Mouse (Mus musculus) kidney, embryonic 16.5 days (tissue): ENCODE data around the gene B4galt1. TPM values are rescaled to one million over a fixed set of nuclear protein-coding genes. Genes with fewer than 3 reads are reported as not detected.
A peak's percentile ranks its signal among the peaks of the same experiment; 100 is the strongest.

Experiments
- ATAC-seq: fragments of 200-750 bp; cut with Nextera tagmentation; 2 replicates; pipeline ENCODE4 v1.8.0; 2017; ENCODE audit warnings: moderate TSS enrichment; ENCODE audit not compliant: low FRiP score, low TSS enrichment
- H3K27ac ChIP-seq: fragments of 300-500 bp; sonication (generic); 2 replicates; pipeline ENCODE4 v1.5.1; 2014; ENCODE audit warnings: low read length
- H3K27me3 ChIP-seq: fragments of 300-500 bp; sonication (generic); 2 replicates; pipeline ENCODE4 v1.6.1; 2014; ENCODE audit warnings: low read length, control low read depth, mixed read lengths; ENCODE audit not compliant: insufficient read depth
- H3K36me3 ChIP-seq: fragments of 300-500 bp; sonication (generic); 2 replicates; pipeline ENCODE4 v1.6.1; 2014; ENCODE audit warnings: low read length, control low read depth, mixed read lengths; ENCODE audit not compliant: insufficient read depth
- H3K4me1 ChIP-seq: fragments of 300-500 bp; sonication (generic); 2 replicates; pipeline ENCODE4 v1.6.1; 2014; ENCODE audit warnings: low read length, control low read depth, mixed read lengths; ENCODE audit not compliant: insufficient read depth
- H3K4me2 ChIP-seq: fragments of 300-500 bp; sonication (generic); replicated peaks from 2 replicates; pipeline ENCODE4 v1.6.1; 2014; ENCODE audit warnings: low read depth, low read length
- H3K4me3 ChIP-seq: fragments of 300-500 bp; sonication (generic); 2 replicates; pipeline ENCODE4 v1.5.1; 2014; ENCODE audit warnings: mild to moderate bottlenecking, low read length
- H3K9ac ChIP-seq: fragments of 300-500 bp; sonication (generic); replicated peaks from 2 replicates; pipeline ENCODE4 v1.6.1; 2014; ENCODE audit warnings: low read length
- H3K9me3 ChIP-seq: fragments of 300-500 bp; sonication (generic); 2 replicates; pipeline ENCODE4 v1.6.1; 2016; ENCODE audit warnings: low read length, control low read depth
- WGBS: fragments of 180-500 bp; shearing (Covaris S2); extraction: QIAGEN DNeasy Blood & Tissue Kit; methylation state at CpG from one replicate; pipeline ENCODE4 v1.1.7; 2014; 5-methylcytosine and 5-hydroxymethylcytosine counted together
- polyA plus RNA-seq: library from polyadenylated mRNA; unstranded; fragments of >200 nt; fragmentation: Nextera tagmentation; extraction: Ambion mirVana; gene quantifications from 2 replicates; pipeline ENCODE4 v1.2.1, GENCODE M21; 2015

Gene B4galt1
- polyA plus RNA-seq, 1 experiment from 2014 or later, result 47.5 TPM

- no peak overlapping the region for H3K9ac ChIP-seq
These were observed 19.5 kb downstream of the B4galt1 start for GRCm38 (mm10) chr4:40834232-40834786.

GRCm38 (mm10) chr4:40833381-40834231 is 20.2 kb downstream of the B4galt1 start:
- Histone ChIP-seq H3K4me3 (no peak overlapping the region), H3K36me3 (no peaks in the 10 kb centered on the region), H3K27ac (no peak overlapping the region), H3K4me2 (no peak overlapping the region), H3K27me3 (no peaks in the 10 kb centered on the region), H3K4me1 (peaks cover 36% of the 10 kb centered on the region), H3K9me3 (no peaks in the 10 kb centered on the region), H3K9ac (no peak overlapping the region)
- no peak for ATAC-seq
- WGBS, result 89% methylated on average over 9 of the region's 9 CpGs

More at GRCm38 (mm10) chr4:40834232-40834786, 19.5 kb downstream of the B4galt1 start:
- H3K4me1 ChIP-seq, result peaks cover 36% of the 10 kb centered on the region
- no peaks in the 10 kb centered on the region for H3K36me3 ChIP-seq
- H3K4me3 ChIP-seq, result no peak overlapping the region
- ATAC-seq, result no peak
- no peak overlapping the region for H3K4me2 ChIP-seq
- WGBS, result 92% methylated on average over 4 of the region's 4 CpGs
- no peaks in the 10 kb centered on the region for H3K27me3 ChIP-seq
- no peaks in the 10 kb centered on the region for H3K9me3 ChIP-seq
- no peak overlapping the region for H3K27ac ChIP-seq

GRCm38 (mm10) chr4:40830530-40830929 is 23.3 kb downstream of the B4galt1 start:
- peak overlapping the region; percentile 19; the same call in 1 of the 2 replicates for H3K27ac ChIP-seq
- no peaks in the 10 kb centered on the region for H3K27me3 ChIP-seq

GRCm38 (mm10) chr4:40829654-40830400 is 24.0 kb downstream of the B4galt1 start:
- H3K9me3 ChIP-seq, result no peaks in the 10 kb centered on the region
- WGBS, result 48% methylated on average over 13 of the region's 13 CpGs
- peaks cover 18% of the 10 kb centered on the region for H3K4me1 ChIP-seq
- H3K27ac ChIP-seq, result peak overlapping the region; percentile 19
- H3K4me3 ChIP-seq, result no peak overlapping the region
- no peaks in the 10 kb centered on the region for H3K27me3 ChIP-seq
- H3K9ac ChIP-seq, result no peak overlapping the region
- H3K36me3 ChIP-seq, result no peaks in the 10 kb centered on the region; the same call in 1 of the 2 replicates
- H3K4me2 ChIP-seq, result no peak overlapping the region
- no peak for ATAC-seq

More at GRCm38 (mm10) chr4:40830530-40830929, 23.3 kb downstream of the B4galt1 start:
- 74% methylated on average over 5 of the region's 5 CpGs for WGBS
- H3K4me2 ChIP-seq, result no peak overlapping the region
- H3K36me3 ChIP-seq, result no peaks in the 10 kb centered on the region; the same call in 1 of the 2 replicates
- no peak for ATAC-seq
- no peak overlapping the region for H3K4me3 ChIP-seq
- no peak overlapping the region for H3K9ac ChIP-seq
- peaks cover 18% of the 10 kb centered on the region for H3K4me1 ChIP-seq
- no peaks in the 10 kb centered on the region for H3K9me3 ChIP-seq

- no peak overlapping the region for H3K4me3 ChIP-seq
- no peaks in the 10 kb centered on the region for H3K27me3 ChIP-seq
- H3K36me3 ChIP-seq, result no peaks in the 10 kb centered on the region; the same call in 1 of the 2 replicates
- 0 out of 2 replicates have a peak overlapping the region, but pooled peaks have one; percentile 1 for H3K27ac ChIP-seq
- no peak overlapping the region for H3K4me2 ChIP-seq
- no peak overlapping the region for H3K9ac ChIP-seq
- H3K4me1 ChIP-seq, result peaks cover 15% of the 10 kb centered on the region
- H3K9me3 ChIP-seq, result no peaks in the 10 kb centered on the region
- peak; percentile 62; the same call in 1 of the 2 replicates for ATAC-seq
- WGBS, result 48% methylated on average over 7 of the region's 7 CpGs
These were observed 24.9 kb downstream of the B4galt1 start for GRCm38 (mm10) chr4:40828910-40829309.

GRCm38 (mm10) chr4:40827926-40828325 is 25.9 kb downstream of the B4galt1 start:
- Histone ChIP-seq H3K9ac (no peak overlapping the region), H3K4me2 (no peak overlapping the region), H3K27me3 (no peaks in the 10 kb centered on the region), H3K9me3 (no peaks in the 10 kb centered on the region), H3K4me3 (no peak overlapping the region), H3K4me1 (peaks cover 14% of the 10 kb centered on the region), H3K36me3 (peaks cover 3% of the 10 kb centered on the region; the same call in 1 of the 2 replicates), H3K27ac (no peak overlapping the region)
- WGBS, result 89% methylated on average over 9 of the region's 9 CpGs
- no peak for ATAC-seq

GRCm38 (mm10) chr4:40826810-40827209 is 27.0 kb downstream of the B4galt1 start:
- H3K4me3 ChIP-seq, result no peak overlapping the region
- peaks cover 14% of the 10 kb centered on the region for H3K4me1 ChIP-seq
- no peak overlapping the region for H3K27ac ChIP-seq
- H3K36me3 ChIP-seq, result peaks cover 3% of the 10 kb centered on the region; the same call in 1 of the 2 replicates
- H3K27me3 ChIP-seq, result no peaks in the 10 kb centered on the region
- 92% methylated on average over 2 of the region's 2 CpGs for WGBS
- no peaks in the 10 kb centered on the region for H3K9me3 ChIP-seq
- no peak for ATAC-seq
- no peak overlapping the region for H3K4me2 ChIP-seq
- H3K9ac ChIP-seq, result no peak overlapping the region

- H3K27ac ChIP-seq, result no peak overlapping the region
- peaks cover 17% of the 10 kb centered on the region for H3K4me1 ChIP-seq
- no peaks in the 10 kb centered on the region for H3K9me3 ChIP-seq
- H3K36me3 ChIP-seq, result peaks cover 5% of the 10 kb centered on the region; the same call in 1 of the 2 replicates
- no peak overlapping the region for H3K4me2 ChIP-seq
- ATAC-seq, result no peak
- 94% methylated on average over 2 of the region's 2 CpGs for WGBS
- no peak overlapping the region for H3K4me3 ChIP-seq
- H3K27me3 ChIP-seq, result no peaks in the 10 kb centered on the region
- H3K9ac ChIP-seq, result no peak overlapping the region
These were observed 27.8 kb downstream of the B4galt1 start for GRCm38 (mm10) chr4:40825981-40826380.

- Histone ChIP-seq H3K9ac (no peak overlapping the region), H3K4me1 (peaks cover 13% of the 10 kb centered on the region), H3K4me3 (no peak overlapping the region), H3K4me2 (no peak overlapping the region), H3K27ac (no peak overlapping the region), H3K36me3 (peaks cover 5% of the 10 kb centered on the region; the same call in 1 of the 2 replicates), H3K9me3 (no peaks in the 10 kb centered on the region), H3K27me3 (no peaks in the 10 kb centered on the region)
- 70% methylated on average over 5 of the region's 5 CpGs for WGBS
- ATAC-seq, result no peak
These were observed 28.7 kb downstream of the B4galt1 start for GRCm38 (mm10) chr4:40825146-40825545.
